Mouse (Mus musculus): ENCODE data around the gene Zfp697. TPM values are rescaled to one million over a fixed set of nuclear protein-coding genes. Genes with fewer than 3 reads are reported as not detected.
"Not testable (repeated sequence)": the region's sequence is repeated elsewhere in the genome, so short reads cannot be mapped to it uniquely, and the experiment has no call there.

Zfp697 gene
- total RNA-seq, 2 experiments from 2014 or later = 41.0 to 42.9 TPM

DNA sequence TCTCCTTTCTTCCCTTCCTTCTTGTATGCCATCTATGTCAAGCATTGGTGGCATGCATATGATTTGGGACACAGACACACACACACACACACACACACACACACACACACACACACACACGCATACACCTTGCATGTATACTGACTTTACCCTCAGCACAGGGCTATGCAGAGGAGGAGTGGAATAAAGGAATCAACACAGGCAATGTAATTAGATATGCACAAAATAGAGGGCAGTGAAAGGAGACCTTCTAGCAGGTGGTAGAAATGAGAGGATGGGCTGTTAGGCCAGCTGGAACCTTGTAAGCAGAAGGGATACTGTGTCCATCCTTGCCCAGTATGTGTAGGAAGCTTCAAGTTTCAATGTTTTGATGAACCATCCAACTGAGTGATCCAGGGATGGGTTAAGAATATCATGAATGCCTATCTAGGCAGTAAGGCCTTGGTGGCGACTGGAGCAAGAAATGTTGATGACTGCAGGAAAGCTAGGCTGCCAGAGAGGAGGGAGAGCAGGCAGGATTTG lies 232.2 kb downstream of the Zfp697 start:
- intact Hi-C loops (cut with DNase I); DNase-seq: not testable (repeated sequence)

DNA sequence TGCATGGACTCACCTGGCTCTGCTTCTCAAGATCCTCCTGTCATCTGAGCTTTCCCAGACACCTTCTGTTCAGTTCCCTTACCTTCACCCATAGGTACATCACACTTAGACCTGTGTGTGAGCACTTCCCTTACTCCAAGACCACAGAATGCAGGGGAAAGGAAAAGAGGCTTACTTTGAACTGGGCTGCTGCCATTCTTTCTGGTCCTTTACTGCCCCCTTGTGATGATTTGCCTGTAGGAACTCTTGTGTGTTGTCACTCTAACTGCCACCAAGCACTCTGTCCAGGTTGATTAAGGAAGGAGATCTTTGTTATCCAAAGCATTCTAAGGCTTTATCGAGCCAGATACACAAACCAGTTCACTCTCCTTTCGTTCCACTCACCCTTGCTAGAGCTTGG lies 234.0 kb downstream of the Zfp697 start:
- intact Hi-C loops (cut with DNase I); DNase-seq: not testable (repeated sequence)

DNA sequence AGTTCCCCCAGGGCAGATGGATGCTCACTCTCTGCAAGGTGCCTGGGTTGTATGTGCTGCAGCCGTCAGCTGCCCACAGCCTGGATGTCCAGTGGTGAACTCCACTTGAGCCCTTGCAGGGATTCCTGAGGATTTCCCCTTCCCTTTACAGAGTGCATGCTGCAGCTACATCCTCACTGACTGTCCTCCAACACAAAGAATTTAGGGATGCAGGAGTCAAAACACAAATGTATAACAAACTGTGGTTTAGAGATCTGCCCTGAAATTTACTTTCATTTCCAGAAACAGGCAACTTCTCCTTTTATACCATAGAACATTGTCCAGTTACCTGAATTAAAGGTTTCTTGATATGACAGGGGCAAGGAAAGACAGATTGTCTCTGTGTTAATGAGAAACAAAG lies 234.5 kb downstream of the Zfp697 start:
- DNase-seq; intact Hi-C loops (cut with DNase I): not testable (repeated sequence)

DNA sequence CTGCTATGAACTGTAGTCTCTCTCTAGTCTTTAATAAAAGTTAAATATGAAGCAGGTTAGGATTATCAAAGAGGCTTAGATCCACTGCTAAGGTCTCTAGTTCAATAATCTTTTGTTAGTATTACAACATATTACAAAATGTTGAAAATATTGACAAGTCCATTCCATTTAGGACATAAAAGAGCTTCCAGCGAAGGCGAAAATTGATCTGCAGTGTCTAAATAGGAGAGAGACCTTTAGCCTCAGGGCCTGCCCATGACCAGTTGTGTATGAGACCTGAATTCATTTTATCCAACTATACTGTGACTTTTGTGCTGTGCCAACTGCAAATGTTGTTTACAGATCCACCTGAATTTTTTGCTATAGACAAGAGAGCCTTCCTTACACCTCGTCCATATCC lies 247.4 kb downstream of the Zfp697 start:
- intact Hi-C loops (cut with DNase I) = no loop called here
- DNase-seq = no peak

DNA sequence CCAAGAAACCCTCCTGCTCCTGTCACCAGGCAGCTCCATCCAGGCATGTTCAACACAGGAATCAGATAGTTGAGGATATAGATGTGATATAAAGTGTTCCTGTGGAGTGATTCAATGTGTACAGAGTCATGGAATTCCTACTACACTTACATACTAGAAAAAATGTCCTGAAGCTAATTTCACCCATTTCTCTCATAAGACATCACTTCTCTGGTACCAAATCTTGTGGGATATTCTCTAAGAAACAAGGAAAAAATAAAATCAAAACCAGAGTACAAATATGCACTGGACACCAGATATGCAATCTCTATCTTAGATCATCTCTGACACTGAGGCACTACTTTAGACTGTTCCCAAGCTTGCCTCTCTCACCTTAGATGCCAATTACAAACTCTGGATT lies 247.9 kb downstream of the Zfp697 start, which contains the start of gene Hsd3b5:
Hsd3b5 (minus strand) TSS at position 101 of the 400 bp plus-strand sequence.
- no peak for DNase-seq
- intact Hi-C loops (cut with DNase I) = no loop called here

DNA sequence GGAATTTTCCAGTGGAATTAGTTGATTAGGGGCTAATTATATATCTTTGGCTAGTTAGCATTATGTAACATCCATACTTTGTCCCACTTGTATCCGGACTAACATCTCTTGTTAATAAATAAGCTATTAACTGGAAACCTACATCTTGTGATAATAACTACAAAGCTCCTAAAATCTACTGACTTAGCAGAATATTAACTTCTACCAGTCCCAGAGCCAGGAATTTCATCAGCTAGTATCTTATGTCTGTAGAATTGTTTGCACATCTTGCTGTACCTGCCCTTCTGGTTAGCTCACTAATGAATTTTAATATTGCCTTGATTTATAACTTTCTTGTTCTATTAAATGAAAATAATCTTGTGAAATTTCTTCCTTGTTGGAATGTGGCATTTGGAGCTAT lies 252.9 kb downstream of the Zfp697 start:
- intact Hi-C loops (cut with DNase I) = no loop called here

DNA sequence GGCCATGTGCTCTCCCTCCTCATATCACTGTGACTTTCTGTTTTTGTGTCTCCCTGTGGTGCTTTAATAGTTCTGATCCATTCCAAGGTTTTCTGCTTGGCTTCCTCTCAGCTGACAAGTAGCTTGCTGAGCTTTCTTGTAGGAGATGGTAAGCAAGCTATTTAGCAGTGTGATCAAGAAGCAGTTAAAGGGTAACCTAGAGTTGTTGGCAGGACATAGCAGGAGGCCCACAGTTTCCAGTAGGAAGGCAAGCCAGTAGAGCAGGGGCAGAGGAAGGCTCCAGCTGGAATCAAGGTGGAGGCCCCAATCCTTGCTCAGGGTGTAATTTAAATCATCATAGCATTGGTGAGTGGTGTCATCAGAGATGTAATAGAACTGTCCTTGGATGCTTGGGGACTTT lies 298.5 kb downstream of the Zfp697 start:
- intact Hi-C loops (cut with DNase I) = no loop called here
- DNase-seq = no peak

More for the DNA sequence above, 252.9 kb downstream of the Zfp697 start:
- no peak for DNase-seq

DNA sequence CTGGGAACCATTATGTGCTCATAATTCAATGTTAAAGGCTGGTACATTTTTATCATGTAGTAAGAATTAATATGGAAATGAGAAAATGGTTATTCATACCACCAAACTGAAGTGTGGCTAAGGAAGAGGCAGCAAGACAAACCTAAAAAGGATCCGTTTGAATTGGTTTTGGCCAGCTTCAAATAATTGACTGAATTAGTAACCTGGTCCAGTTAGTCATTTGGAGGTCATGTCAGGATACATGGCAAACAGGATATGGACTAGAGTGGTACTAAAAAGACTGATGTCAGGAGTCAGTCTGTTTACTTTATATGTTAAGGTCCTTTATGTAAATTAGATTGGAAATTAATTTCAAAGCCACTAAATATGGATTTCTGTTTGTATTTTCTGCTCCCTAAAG lies 300.1 kb downstream of the Zfp697 start:
- no peak for DNase-seq
- intact Hi-C loops (cut with DNase I) = no loop called here

DNA sequence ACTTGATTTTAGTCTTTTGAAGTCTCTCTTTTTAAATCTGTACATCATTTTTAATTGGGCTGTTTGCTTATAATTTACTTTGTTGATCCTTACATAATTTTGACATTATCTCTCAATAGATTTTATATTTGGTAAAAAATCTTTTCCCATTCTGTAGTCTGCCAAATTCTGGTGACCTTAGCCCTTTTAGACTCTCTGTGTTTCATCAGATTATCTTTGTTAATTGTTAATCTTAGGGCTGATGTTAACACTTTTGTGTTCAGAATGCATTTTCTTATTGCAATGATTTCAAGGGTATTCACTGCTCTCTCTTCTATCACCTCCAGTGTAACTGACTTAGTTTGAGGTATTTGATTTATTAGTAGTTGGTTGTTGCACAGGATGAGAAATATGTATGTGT lies 338.5 kb downstream of the Zfp697 start:
- no peak for DNase-seq
- intact Hi-C loops (cut with DNase I) = no loop called here

DNA sequence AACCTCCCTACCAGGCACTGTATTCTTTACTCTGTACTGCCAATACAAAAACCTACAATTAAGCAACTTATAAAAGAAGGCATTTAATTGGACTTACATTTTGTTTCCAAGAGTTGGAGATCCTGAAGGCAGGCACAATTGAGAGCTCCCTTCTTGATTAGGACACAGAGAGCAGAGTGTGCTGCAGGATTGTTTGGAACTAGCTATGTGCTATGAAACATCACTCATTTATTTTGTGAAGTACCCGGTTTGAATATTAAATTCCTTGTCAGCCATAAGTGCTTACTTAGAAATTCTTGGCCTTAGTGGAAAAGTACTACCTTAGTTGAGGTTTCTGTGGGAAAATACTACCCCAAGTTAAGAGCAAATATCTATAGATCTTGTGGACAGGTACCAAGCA lies 342.1 kb downstream of the Zfp697 start, which contains the start of gene Hsd3b2:
Hsd3b2 (minus strand) TSS at position 168 of the 400 bp plus-strand sequence.
- no peak for DNase-seq
- intact Hi-C loops (cut with DNase I) = no loop called here

DNA sequence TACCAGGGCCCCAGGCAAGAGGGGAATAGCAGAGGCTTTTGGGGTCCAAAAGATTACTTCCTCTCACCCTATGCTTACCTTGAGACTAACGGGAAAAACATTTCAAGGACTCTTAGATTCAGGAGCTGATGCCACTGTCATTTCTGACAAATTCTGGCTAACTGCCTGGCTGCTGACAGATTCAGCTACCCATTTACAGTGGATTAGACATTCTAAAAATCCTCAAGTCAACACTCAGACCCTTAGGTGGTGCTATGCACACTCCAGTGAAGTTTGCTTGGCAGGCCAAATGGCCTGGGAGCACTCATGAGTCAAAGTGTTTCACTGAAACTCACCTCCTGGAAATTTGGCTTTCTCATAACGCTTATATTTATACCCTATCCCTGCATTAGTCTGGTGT lies 344.0 kb downstream of the Zfp697 start:
- intact Hi-C loops (cut with DNase I) = no loop called here
- no peak for DNase-seq

DNA sequence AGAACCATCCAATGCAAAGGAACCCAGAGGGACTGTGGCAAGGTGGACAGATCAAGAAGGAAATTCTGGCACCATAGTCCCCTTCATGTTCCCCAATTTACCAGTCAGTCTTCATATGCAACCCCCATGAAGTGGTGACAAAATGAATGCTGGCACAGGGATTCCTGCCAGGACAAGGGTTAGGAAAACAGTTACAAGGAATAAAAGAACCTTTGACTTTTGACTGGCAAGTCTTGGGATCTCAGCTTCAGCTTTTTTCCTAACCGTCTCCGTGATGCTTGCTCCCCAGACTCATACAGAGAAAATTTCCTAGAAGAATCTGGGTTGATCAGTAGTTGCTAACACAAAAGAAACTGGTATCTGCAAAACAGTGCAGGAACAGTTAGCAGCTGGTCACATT lies 351.5 kb downstream of the Zfp697 start:
- no peak for DNase-seq
- intact Hi-C loops (cut with DNase I) = no loop called here

DNA sequence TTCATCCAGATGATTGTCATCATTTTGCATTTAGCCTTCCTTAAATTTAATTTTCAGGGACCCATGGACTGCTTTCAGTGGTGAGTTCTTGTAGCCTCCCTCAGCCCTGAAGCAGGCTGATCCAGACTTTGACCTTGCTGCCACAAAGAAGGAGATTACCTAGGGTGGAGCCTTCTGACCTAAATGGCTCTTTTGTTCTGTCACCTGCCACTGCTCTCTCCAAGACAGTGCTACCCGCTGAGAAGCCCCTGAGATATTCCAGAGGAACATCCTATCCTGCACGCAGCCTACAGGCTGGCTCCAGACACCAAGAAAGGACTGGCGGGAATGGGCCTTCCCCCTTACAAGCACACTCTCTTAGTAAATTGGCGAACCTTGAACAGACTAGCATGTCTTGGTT lies 352.1 kb downstream of the Zfp697 start:
- intact Hi-C loops (cut with DNase I) = no loop called here
- DNase-seq = no peak

DNA sequence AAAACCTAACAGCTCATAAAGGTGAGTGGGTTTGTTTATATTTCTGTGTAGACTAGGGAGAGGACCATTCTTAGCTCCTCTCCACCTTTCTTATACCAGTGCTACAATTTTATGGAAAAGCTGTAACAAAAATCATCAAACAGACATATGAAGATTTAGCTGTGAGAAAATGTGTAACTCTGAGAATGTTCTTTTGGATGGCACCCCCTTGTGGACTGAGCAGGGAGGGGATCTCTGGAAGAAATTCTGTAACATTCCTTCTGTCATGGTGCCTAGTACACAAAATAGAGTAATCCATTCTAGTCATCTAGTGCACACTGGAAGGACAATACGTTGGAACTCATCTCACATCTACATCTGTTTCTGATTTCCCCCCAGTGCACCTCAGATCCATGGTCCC lies 358.8 kb downstream of the Zfp697 start:
- DNase-seq; intact Hi-C loops (cut with DNase I): not testable (repeated sequence)

DNA sequence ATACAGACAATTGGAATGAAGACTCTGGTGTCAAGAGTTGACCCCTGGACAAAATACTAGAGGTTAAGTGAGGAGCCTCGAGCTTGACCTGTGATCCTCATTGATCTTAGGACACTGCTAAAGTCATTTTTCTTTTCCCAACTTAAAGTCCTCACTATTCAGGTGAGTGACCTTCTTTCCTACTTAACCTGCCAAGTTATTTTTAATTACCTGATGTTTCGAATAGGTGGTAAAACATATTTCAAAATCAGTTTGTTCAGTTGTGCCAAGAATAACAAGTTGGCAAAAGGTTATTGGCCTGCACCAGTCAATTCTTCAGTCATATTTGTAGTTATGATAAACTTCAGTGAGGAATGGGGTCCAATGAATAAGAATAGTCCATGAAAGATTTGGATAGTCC lies 369.9 kb downstream of the Zfp697 start:
- DNase-seq = no peak
- intact Hi-C loops (cut with DNase I) = no loop called here

DNA sequence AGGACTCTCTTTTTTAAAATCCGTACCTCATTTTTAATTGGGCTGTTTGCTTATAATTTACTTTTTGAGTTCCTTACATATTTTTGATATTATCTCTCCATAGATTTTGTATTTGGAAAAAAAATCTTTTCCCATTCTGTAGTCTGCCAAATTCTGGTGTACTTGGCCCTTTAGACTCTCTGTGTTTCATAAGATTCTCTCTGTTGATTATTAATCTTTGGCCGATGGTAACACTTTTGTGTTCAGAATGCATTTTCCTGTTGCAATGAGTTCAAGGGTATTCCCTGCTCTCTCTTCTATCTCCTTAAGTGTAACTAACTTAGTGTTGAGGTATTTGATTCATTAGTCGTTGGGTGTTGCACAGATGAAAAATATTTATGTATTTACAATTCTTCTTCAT lies 374.6 kb downstream of the Zfp697 start:
- no peak for DNase-seq
- intact Hi-C loops (cut with DNase I) = no loop called here

DNA sequence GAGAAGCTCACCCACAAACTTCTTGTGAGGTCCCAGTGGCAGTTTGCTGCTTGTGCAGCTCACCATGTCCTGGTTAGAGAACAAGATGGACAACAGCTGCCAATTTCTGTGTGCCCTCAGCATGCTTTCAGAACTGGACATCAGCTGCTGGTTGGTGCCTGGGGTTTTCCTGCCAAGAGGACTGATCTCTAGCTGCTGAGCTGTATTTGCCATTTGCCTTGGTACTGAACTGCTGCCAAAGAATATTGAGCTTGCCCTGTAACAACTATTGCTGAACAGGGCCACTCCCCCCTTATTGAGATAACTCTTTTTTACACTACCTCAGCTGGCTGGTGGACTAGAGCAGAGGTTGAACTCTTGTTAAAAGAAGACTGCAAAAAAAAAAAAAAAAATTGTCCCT lies 381.9 kb downstream of the Zfp697 start:
- intact Hi-C loops (cut with DNase I) = no loop called here
- DNase-seq = no peak

DNA sequence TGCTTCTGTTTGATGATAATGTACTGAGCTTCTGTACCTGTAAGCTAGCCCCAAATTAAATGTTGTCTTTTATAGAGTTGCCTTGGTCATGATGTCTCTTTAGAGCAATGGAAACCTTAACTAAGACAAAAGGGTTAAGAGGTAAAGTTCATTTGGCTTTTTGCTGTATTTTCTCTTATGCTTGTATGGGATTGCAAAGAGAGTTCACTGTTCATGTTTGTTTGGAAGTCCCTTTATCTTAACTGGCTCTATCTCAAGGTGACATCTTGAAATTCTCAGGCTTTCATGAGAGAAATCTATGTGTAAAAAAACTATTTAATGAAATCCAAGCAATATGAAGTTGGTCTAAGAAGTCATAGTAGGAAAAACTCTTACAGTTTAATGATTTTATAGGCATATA lies 398.7 kb downstream of the Zfp697 start:
- intact Hi-C loops (cut with DNase I) = no loop called here
- no peak for DNase-seq

DNA sequence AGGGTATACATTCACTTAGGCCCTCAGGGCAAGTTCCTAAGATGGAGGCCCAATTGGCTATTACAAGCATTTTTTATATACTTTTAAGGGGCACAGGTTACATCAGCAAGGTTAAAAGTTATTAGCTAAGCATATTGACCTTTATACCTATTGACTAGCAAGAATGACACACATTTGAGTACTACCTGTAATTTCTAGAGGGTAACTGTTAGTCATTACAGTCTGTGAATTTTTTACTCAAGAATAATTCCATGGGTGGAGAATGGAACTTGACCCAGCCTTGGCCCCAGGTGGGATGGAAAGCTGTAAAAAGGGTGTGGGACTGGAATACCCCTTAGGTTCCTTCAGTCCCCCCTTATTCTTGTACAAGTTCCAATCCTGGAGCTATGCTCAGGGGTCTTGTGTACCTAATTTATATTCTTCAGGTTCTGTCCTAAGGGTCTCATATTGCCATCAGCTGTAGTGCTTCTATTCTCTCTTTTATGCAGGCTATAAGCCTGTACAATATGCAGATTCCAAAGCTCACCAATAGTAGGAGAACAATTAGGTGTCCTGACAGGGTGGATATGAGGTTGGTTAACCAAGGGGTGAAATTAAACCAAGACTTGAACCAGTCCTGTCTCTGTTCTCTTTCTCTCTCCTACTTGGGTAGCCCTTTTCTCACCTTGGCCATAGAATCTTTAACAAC lies 400.1 kb downstream of the Zfp697 start:
- no peak for DNase-seq
- intact Hi-C loops (cut with DNase I) = no loop called here

DNA sequence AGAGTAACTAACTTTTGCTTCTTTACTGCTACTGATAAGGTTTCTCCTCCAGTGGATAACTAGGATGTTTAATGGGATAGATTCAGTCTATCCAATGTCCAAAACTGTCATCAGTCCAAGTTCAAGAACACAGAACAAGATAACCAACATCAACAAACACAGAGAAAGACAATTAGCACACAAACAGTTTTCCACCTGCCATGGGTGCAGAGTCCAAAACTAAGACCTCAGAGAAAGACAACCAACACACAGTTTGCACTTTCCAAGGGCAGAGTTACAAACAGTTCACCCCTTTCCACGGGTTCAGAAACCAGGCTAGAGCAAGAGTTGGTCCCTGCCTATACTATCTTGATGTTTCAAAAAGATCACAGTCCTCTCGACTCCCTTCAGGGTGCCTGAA lies 404.3 kb downstream of the Zfp697 start:
- intact Hi-C loops (cut with DNase I) = no loop called here
- DNase-seq = no peak
